Mouse (Mus musculus) gastrocnemius, postnatal 10 days (tissue): ENCODE data around the gene Slc13a4. TPM values are rescaled to one million over a fixed set of nuclear protein-coding genes. Genes with fewer than 3 reads are reported as not detected.

Source experiments
- DNase-seq: peaks from one replicate; pipeline ENCODE4 v3.0.0; 2021; ENCODE audit warnings: mixed read lengths
- total RNA-seq, 2 experiments: library from RNA; stranded (reverse); gene quantifications; 2 replicates each; pipeline ENCODE4 v1.2.3; 2021

Gene Slc13a4
- total RNA-seq, 2 experiments from 2014 or later, result 0.28 to 0.47 TPM

DNA sequence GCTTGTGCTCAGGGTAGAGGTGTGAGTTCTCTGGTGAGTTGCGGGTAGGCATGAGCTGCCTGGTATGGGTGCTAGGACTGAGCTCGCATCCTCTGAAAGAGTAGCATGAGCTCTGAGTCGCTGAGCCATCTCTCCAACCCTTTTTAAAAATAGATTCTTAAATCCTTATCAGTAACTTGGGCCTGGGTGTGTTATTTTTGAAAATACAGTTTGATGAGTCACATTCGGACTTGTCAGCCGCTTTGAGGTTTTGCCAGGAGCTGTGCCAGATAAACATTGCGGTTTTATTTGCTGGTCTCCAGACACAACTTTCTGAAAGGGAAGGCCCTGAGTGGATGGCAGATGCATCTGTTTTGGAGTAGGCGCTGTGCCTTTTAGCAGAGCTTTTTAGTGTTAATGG, 51.2 kb downstream of the Slc13a4 start:
- no peak for DNase-seq

GRCm38 (mm10) chr6:35255017-35255416, 52.9 kb downstream of the Slc13a4 start:
- no peak for DNase-seq

DNA sequence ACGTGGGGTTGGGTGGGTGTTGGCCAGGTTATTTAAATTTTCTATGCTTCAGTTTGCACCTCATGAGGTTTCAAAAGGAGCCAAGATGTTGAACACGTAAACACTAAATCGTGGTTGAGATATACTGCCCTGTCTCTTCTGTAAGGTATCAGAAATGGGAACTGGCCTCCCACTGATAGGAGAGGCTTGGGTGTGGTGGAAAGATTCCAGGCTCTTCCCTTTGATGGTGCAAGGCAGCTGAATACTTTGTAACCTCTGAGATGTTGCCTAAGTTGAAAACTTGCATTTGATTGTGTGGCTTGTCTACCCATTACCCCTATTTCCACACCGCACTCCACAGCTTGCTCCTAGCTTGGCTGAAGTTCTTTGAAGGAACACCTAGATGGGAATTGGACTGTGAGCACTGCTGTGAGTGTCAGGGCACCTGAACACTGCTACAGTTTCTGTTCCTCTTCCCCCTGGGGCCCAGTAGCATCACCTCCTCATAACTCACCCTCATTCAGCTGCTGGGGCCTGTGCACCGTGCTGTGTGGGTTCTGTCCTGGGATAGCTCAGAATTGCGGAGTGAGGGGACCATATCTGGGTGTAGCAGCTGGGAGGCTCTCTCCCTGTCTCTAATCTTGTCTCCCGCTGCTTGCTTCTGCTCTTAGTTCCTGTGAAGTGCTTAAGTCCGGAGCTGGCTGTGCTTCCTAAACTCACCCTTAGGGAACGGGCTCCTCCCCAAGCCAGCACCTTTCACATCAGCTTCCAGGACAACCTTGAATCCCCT, 53.6 kb downstream of the Slc13a4 start:
- no peak for DNase-seq

DNA sequence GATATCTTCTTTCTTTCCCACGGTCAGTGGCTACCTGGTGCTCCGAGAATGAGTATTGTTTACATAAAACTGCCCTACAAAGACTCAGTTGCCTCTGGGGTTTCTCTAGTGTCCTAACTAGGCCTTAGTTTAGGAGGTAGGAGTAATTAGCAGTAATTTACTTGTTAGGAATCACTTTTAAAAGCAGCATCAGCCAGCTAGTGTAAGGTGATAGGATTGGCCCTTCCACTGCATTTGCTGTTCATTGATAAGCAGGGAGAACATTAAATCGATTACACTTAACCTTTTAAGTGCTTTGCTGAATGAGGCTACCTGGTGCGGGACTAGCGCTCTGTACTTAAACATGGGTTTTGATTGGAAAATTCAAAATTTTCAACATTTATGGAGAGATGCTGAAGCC, 54.5 kb downstream of the Slc13a4 start:
- DNase-seq, result no peak

DNA sequence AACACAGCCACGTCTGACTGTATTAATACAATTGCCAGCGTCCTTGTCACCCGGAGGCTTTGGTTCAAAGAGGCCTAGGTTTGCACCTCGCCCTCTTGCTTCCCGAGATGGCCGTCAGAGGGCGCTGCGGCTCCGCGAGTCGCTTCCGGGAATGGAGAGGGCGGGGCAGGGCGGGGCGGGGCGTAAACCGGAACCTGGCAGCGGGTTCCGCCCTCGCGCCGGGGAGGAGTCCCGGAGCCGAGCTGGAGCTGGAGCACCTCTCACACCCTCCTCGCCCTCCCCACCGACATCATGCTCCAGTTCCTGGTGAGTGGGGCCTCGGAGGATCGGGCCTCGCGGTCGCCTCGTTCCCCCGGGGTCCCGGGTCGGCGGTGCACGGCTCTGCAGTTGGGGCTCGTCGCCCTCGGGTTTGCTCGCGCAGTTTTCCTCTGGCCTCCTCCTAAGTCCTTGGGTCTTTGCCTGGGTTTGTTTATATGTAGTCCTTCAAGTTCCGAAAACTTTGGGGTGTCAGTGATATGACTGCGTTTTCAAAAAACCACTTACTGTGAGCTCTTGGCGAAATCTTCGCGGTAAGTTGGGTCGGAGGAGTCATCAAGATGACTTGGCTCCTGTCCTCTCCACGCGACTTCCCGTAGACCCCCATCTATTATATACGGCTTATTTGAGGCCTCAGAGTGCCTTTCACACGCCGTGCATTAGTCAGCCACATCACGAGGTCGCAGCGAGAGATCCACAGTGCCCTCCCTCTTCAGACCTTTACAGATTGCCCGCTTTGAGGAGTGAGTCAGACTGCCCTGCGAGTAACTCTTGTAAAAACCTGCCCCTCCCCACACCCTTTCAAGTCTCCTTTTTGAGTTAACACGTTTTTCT, 55.2 kb downstream of the Slc13a4 start:
- DNase-seq, result peak; percentile 96

GRCm38 (mm10) chr6:35251807-35252476, 56.0 kb downstream of the Slc13a4 start:
- DNase-seq, result no peak

DNA sequence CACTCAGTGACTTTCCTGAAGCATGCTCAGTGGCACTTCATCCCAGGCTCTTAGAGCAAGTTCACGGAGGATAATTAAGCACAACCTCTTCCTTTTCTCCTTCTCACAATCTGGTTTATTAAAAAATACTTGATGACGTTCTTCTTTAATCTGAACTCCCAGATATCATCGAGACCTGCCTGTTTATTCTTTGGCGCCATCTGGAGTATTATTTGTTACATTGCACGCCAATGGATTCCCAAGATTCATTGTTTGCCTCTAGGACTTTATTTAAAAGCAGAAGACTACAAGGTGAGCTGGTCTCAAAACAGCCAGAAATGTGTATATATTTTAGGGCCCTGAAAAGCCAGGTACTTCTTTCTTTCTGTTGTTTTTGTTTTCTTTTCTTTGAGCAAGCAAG, 62.8 kb downstream of the Slc13a4 start:
- no peak for DNase-seq

DNA sequence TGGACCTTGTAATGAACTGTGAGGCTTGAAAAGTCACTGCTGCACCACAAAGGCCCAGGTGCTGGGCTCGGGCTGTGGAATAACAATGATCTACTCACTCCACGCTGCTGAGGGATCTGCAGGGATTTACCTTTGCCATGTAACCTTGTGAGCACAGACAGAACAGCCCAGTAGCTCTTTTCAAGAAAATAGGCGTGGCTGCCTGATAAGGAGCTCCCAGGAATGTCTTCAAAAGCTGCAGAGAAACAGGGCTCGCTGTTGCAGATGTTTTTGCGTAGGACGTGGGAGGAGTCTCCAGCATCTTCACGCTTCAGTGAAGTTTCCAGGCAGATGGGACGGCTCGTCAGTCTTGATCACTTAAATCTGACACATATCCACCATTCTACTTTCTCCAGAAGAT, 63.9 kb downstream of the Slc13a4 start:
- no peak for DNase-seq

- no peak for DNase-seq
These were observed 64.7 kb downstream of the Slc13a4 start for GRCm38 (mm10) chr6:35243252-35243651.

DNA sequence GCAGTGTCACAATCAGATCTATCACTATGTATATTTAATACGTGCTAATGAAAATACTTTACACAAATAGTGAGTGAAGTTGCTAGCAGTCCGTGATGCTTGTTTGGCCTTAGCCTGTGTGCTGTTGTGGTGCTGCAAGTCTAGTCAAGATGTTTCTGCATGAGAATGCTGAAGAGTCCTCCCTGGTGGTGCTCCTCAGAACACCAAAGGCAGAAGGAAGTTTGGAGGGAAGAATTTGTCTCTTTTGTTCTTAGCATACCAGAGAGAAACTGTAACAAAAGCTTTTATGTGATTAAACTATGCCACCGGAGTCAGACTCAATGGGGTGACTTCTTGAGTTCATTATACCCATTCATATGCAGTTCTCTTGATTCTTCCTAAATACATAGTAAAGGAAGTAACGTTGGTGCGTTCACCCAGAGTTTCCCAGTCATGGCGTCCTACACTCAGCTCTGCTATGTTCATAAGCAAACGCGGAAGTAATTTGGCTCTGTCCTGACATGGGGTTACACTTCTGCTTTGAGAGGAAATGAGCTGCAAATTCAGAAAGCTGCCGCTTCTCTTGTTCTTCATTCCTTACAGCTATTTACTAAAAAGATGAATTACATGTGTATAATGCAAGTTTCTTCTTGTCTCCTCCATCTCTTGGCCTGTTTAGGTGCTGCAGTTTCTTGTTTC, 71.7 kb downstream of the Slc13a4 start:
- DNase-seq, result no peak

DNA sequence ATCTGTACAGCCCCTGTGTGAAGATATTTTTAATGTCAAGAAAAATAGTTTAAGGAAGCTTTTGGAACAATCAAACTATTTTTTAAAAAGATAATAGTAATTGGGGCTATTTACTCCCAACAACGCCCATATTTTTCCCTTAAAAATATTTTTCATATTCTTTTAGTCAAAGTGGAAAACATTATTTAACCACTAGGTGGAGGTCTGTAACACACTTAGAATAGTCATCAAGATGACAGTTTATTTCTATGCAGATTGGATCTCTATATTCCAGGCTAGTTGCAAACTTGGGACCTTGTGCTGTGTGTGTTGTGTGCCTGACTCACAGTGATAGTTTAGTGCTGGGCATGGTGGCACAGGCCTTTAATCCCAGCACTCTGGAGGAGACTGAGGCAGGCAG, 78.5 kb downstream of the Slc13a4 start:
- no peak for DNase-seq

DNA sequence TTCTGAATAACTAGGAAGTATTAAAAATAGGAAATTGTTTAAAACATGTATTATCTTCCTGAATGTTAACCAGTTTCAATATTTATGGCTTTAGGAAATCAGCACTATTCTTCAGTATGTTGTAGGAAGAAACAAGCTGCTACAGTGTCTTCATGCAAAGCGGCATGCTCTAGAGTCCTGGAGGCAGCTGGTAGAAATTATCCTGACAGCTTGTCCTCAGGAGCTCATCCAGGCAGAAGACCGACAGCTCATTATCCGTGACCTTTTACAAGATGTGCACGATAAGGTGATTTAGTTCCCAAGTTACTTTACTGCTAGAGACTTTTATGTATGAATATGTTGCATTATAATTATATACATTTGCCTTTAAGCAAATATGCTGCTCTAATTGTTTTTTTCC, 82.2 kb downstream of the Slc13a4 start:
- no peak for DNase-seq

Other genes starting within 250 kb of the Slc13a4 start
- 10 to 100 TPM; 18.4 to 25.2 TPM for gene Cnot4, start 174.4 kb downstream of the Slc13a4 start, total RNA-seq
- gene Nup205, start 130.7 kb downstream of the Slc13a4 start, total RNA-seq, result 10 to 100 TPM; 14.6 to 20.6 TPM
- 1 to 10 TPM; 1.2 to 1.3 TPM for gene Fam180a, start 18.0 kb upstream of the Slc13a4 start, total RNA-seq
- 10 to 100 TPM; 46.7 to 53.7 TPM for gene Mtpn, start 231.8 kb upstream of the Slc13a4 start, total RNA-seq